Mouse (Mus musculus): ENCODE measurements around the gene Cox5b. TPM values are rescaled to one million over a fixed set of nuclear protein-coding genes. Genes with fewer than 3 reads are reported as not detected.

Cox5b gene
- total RNA-seq, 2 experiments from 2014 or later, result 728 to 1,234 TPM

DNA sequence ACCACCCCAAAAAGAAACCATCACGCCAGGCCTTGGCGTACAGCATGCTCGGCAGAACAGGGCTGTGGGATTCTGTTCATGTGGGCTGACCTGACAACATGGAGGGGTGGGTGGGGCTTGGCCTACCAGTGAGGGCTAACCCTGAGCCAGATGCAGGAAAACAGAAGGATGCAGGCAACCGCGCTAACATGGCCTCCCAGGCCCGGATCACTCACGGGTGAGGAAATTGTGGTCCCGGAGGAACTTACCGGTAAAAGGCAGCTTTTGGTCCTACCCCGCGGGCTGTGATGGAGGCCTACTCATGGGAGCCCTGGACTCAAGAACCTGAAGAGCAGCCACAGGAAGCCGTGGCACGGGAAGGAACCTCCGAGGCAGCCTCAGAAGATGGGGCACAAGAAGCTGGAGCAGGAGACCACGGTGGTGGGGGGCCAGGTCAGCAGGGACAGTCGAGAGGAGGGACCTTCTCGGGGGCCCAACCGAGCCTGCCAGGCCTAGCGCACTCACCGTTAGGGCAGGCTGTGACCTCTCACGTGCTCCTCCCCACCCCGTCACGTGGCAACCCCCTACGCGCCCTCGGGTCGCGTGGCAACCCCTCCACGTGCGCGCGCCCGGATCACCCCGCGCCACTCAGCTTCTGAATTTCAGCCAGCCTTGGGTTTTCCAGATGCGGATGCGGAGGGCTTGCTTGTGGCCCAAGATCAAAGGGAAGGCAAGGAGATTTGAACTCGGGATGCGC, 8.5 kb upstream of the Cox5b start, which contains the start of gene Fam178b:
Gene Fam178b, minus strand, starts transcription at position 564 of the 736 bp plus-strand sequence.
- no peak for ATAC-seq (replicated peaks; ENCODE audit: low FRiP score, low TSS enrichment, poor library complexity, severe bottlenecking)

DNA sequence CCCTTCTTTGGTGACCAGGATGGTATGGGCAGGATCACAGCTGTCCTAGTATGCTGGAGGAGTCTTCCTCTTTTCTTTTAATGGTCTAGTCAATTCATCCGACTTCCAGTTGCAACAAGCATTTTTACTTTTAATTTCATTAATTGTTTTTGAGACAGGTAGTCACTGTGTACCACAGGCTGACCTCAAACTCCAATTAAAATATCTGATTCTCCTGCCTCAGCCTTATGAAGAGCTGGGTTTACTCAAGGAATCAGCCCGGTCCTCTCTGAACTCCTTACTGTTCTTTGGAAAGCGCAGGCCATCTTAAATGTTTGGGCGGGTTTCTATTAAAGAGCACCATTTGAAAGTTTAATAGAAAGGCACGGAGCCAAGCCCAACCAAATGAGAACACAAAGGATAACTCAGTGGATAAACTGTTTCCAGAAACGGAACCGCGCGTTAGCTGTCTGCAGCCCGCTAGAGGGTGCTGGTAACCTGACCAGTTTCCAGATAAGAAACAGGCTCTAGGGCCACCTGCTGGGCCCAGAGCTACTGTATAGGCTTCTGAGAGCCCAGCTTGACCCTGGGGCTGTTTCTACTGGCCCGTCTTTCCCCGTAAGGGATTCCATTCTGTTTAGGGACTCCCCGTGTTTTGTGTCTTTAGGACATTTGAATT, 7.3 kb upstream of the Cox5b start:
- ATAC-seq (replicated peaks; ENCODE audit: low FRiP score, low TSS enrichment, poor library complexity, severe bottlenecking), result peak; percentile 96

DNA sequence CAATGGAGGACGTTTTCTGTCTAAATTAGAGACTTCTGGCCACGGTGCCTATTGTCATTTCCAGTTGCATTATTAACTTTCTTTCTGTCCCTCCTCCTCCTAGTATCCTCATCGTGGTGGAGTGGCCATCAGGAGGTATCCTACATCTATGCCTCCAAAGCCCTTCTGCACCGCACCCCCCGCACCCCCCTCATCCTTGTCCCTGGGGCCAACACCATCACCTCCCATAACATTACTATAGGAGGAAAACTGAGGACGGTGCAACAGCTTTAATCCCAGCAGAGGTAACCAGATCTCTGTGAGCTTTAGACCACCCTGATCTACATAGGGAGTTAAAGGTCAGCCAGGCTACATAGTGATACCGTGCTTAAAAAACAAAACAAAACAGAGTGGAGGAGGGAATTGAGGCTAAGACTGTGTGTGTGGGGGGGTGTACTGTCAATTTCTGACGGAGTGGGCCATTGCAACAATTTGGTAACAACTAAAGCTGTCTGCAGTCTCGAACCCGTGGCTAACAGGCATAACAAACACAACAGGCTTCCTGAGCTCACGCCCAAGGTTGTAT, 496 bp upstream of the Cox5b start:
- no peak; the same call in 1 of the 2 replicates for ATAC-seq (replicated peaks; ENCODE audit: low FRiP score, low TSS enrichment, poor library complexity, severe bottlenecking)

DNA sequence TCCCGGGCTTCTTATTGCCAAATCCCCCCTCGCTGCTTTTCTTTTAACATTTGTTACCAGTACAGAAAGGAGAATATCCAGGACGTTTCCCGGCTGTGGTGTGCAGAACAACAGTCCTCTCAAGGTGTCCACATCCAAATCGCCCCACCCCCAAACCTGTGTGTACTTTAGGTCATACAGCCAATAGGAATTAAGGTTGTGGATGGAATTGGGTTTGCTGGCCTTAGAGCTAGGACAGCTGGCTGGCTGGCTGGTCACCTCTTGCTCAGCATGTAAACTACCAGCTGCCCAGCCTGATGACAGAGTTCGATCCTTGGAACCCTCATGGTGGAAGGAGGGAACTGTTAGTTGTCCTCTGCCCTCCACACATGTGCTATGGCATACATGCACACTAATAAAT, 3.6 kb downstream of the Cox5b start:
- no peak for ATAC-seq (replicated peaks; ENCODE audit: low FRiP score, low TSS enrichment, poor library complexity, severe bottlenecking)

DNA sequence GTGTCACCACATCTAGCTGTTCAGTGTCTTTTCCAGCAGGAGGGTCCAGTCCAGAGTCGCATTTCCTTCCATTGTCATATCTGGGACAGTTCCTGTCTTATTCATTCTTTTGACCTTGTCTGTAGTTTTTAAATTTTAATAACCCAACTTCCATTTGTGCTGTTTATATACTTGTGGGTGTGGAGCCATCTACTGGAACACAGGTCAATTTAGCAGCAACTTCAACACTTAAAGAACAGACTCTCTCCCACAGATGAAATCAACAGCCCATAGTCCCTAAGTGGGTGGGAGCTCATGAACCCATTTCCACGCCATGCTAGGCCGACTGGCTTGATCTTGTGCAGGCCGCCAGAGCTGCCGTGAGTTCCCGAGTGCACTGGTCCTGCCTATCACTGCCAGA, 5.2 kb downstream of the Cox5b start:
- ATAC-seq (replicated peaks; ENCODE audit: low FRiP score, low TSS enrichment, poor library complexity, severe bottlenecking), result no peak

DNA sequence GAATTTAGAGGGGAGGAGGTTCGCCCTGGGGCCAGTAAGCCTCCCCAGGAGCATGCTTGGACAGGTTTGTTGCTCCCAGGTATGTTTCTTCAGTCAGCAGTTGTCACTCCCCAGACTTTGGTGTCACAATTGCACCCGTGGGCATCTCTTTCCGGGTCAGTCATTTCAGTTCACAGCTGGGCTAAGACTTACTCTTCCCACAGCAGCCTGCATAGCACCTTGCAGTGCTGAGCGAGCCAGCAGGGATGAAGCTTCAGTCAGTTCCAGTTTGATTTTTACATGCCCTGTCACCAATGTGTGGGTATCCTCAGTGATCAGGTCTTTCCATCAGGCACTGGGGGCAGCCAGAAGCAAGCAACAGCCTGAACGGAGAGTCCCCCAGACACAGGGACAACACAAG, 5.8 kb downstream of the Cox5b start:
- ATAC-seq (replicated peaks; ENCODE audit: low FRiP score, low TSS enrichment, poor library complexity, severe bottlenecking), result no peak

DNA sequence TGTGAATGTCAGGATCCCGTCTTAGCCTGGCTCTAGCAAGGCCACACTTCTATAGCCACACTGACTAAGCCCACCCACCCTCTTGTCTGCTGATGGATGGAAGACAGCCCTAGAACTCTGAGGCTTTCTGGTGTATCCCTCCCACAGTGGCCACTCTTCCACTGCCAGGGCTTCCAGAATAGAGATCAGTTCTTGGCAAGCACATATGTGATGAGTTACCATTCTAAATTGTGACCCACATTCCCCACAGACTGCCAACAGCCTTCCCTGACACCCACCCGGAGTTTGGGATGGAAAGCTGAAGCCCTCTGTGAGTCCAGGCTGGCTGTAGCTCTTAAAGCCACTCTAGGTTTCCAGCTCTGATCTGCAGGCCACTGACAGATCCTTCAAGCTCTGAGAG, 15.9 kb downstream of the Cox5b start:
- ATAC-seq (replicated peaks; ENCODE audit: low FRiP score, low TSS enrichment, poor library complexity, severe bottlenecking), result no peak

DNA sequence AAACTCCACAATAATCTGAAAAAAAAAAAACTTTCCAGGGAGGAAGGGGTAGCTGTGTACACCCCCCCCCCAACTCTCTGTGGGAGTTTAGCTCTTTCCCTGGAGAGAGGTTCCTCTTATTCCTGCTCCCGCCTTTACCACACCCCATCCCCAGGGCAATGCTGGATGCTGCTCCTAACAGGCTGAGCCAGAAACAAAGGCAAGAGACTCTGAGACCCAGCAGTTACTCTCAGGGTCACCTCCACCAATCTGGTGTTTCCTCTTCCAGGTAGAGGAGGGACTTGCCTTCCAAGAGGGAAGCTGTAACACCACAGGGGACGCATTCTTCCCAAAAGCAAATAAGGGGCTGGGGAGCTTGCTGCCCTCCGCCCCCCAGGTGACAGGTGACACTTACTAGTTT, 16.5 kb downstream of the Cox5b start:
- ATAC-seq (replicated peaks; ENCODE audit: low FRiP score, low TSS enrichment, poor library complexity, severe bottlenecking), result no peak

DNA sequence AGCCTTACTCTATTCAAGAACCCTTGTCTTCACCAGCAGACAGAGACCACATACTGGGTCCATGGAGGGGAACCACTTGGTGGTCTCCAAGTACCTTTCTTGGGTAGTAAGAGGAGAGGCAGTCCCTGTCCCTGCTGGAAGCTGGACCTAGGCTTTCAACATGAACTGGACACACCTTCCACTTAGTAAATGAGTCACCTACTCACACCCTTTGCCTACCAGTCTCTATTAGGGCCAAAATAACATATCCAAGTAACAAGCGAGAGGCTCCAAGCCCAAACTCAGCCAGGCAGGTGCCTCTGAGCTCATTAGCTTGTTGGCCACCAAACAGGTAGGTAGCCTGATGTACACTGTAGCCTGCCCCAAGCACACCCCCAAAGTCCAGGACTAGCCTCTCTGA, 17.4 kb downstream of the Cox5b start:
- ATAC-seq (replicated peaks; ENCODE audit: low FRiP score, low TSS enrichment, poor library complexity, severe bottlenecking), result no peak

DNA sequence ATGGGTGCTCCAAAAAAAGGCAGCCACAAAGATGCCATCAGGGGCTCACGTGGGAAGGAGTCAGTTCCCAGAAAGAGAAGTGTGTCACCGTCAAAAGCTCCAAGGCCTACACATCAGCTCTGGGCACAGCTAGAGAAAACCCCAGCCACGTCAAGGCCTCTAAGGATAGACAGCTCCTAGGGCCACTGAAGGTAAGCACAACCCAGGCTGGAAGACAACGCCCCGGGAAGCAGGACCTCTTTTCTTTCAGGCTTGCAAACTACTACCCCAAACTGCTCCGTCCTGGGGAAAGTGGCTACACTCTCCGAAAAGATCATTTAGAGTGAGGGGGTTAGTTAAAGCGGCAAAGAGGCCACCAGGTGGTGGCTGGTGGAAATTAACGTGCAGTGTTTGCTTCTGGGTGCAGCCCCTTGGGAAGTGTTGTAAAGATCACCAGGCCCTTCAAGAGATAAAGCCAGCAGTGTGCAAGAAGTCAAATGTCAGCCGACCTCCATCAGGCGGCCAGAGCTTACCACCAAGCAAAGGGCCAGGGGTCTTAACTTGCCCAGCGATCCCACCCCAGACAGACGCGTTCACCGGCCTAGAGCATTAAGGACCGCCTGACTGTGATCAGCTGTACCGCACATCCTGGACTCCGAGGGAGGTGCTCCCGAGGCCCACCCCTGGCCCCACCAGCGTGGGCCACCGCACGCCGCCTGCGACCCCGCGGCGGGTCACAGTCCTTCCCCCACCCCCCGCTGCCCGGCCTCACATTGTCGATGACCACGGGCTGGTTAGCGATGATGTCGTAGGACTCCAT, 18.0 kb downstream of the Cox5b start:
- peak; percentile 55 for ATAC-seq (replicated peaks; ENCODE audit: low FRiP score, low TSS enrichment, poor library complexity, severe bottlenecking)

DNA sequence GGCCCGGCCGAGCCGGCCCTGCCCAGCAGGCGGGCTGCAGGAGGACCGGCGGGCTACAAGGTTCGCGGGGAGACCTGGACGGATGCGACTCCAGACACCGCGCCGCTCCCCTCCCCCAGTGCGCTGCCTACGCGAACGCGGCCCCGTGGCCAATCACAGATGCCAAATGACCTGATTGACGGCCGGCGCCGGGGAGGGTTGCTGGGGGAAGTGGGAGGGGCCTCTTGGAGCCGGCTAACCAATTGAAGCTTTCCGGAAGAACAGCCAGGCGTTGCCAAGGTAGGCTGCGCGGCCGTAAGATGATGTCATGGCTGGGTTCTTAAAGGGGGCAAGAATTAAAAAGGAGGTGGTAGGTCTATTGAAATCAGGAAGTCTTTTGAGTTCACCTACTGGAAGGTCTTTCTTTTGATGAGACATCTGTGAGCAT, 18.6 kb downstream of the Cox5b start, which contains the start of gene 4933424G06Rik:
Gene 4933424G06Rik, plus strand, starts transcription at position 296 of the 427 bp plus-strand sequence.
- ATAC-seq (replicated peaks; ENCODE audit: low FRiP score, low TSS enrichment, poor library complexity, severe bottlenecking), result peak; percentile 97

DNA sequence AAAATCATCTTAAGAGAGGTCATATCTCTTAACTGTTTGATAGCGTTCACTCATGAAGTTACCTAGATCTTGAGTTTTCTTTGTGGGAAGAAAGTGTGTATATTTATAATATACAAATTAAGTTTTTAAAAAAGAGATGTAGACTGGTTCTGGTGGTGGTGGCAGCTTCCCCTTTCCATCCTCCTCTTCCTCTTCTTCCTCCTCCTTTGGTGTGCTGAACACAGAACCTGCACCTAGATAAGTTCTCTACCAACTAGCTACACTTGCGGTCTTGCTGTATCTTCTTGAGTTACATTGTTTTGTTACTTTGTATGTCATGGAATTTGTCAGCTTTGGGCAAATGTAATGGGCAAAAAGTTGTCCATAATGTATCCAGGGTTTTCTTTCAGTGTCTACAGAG, 19.9 kb downstream of the Cox5b start:
- no peak for ATAC-seq (replicated peaks; ENCODE audit: low FRiP score, low TSS enrichment, poor library complexity, severe bottlenecking)

DNA sequence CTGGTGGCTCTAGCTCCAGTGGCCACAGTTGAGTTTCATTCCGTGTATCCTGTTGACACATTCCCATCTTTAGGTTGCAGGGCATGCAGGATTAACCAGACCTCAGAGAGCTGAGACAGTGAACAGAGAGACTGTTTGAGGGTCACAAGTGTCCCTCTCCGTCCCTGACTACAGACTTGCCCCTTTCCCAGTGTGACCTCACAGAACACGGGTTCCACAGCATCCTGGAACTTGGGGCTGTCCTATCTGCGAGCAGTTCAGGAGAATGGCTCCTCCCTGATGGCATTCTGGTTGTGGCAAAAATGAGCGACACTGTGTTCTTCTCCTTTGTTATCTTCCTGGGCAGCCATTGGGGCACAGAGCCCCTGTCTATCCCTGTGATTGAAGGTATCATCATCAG, 23.1 kb downstream of the Cox5b start, which contains the start of gene Actr1b:
Gene Actr1b, minus strand, starts transcription at position 112 of the 400 bp plus-strand sequence.
- no peak for ATAC-seq (replicated peaks; ENCODE audit: low FRiP score, low TSS enrichment, poor library complexity, severe bottlenecking)

DNA sequence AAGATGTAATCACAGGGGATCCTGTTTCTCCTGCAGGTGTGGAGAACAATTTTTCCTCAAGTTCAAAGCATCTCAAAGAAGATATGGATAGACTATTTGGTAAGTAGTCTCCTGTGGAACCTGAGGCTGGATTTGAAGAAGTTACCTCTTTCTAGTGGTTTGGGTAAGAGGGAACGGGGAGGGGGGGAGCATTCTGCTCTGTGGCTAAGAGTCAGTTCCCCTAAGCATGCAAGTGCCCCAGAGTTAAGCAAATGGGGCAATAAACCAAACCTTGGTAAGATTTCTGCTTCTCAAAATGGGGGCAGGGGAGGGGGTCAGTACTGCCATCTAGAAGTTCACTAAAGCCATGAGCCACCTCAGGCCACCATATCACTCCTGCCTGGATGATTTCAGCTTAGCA, 27.5 kb downstream of the Cox5b start:
- ATAC-seq (replicated peaks; ENCODE audit: low FRiP score, low TSS enrichment, poor library complexity, severe bottlenecking), result no peak

DNA sequence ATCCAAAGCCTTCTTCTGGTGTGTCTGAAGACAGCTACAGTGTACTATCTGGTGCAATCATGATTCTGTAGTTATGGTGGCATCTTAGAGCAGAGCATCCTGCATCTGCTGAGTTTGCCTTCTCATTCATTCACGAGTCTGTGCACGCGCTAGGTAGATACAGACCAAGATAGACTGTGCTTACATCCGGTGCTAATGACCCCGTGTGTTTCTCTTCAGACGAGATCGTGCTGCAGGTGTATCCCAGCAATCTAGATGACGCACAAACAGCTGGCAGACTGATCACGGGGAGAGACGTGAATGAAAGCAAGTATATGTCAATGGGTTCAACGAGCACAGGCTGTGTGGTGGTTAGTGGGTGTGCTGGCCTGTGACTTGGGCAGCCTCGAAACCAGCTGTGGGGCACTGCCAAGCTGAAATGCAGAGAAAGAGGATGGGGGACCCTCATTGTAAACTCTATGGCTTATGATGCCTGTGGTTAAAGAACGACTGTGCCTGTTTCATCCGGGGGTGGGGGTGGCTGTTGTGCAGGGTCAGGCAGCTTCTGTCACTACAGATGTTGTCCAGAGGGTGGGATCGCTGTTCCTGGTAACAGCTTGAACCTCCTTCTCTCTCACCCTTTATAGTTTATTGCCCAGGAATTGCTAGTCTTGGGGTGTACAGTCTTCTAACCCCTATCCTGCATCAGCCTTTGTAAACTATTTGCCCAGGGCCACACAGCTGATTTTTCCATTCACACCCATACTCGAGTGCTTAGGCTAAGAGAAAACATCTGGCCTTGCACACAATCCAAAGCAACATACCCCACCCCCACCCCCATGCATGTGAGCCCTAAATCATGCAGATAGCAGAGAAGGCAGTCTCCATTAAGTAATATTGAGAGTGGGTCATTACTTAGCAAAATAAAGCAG, 32.2 kb downstream of the Cox5b start:
- no peak for ATAC-seq (replicated peaks; ENCODE audit: low FRiP score, low TSS enrichment, poor library complexity, severe bottlenecking)

DNA sequence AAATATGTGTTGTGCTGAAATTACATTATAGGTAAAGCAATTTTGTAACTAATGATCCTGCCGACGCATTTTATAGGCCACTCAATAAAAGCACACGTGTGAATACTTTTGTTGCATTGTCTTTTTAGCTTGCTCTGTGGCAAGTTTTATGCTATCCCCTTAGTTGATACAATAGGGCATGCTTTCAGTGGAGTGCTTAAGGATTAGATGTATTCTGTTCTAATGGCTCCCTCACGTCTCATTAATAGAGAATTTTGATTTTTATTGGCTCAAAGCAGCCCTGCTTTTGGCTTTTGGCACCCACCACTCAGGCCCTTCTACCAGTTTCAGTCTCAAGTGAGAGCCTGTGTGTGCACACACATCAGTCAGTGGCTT, 32.8 kb downstream of the Cox5b start:
- no peak for ATAC-seq (replicated peaks; ENCODE audit: low FRiP score, low TSS enrichment, poor library complexity, severe bottlenecking)

DNA sequence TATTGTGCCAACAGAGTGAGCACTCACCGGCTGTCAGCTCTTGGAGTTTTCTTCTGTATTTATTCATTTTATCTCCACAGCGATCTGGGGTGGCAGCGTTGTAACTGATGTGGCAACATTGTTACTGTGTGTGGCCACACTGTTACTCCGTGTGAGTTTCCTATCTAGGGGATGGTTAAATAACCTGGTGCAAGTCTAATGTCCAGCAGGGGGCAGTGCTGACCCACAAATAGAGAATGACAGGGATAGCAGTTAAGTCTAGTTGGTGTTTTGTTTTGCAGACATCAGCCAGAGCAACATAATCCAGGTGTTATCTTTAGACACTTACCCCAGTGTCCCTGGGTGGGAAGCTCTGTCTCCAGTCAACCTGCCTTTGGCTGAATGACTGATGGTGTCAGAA, 46.1 kb downstream of the Cox5b start:
- ATAC-seq (replicated peaks; ENCODE audit: low FRiP score, low TSS enrichment, poor library complexity, severe bottlenecking), result peak; percentile 87

DNA sequence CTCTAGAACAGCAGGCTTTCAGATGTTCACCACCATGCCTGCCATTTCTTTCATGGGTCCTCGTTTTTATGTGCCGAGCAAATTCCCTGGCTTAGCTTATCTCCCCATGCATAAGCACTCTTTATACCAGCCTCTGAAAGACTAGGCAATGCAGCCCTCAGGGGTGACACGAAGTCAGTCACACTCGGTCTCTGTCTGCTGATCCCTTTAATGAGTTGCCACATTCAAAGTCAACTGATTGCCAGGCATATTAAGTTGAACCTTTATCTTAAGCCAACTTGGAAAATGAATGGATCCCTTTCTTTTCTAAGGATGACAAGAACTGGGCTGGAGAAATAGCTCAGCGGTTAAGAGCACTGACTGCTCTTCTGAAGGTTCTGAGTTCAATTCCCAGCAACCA, 48.0 kb downstream of the Cox5b start:
- ATAC-seq (replicated peaks; ENCODE audit: low FRiP score, low TSS enrichment, poor library complexity, severe bottlenecking), result no peak

DNA sequence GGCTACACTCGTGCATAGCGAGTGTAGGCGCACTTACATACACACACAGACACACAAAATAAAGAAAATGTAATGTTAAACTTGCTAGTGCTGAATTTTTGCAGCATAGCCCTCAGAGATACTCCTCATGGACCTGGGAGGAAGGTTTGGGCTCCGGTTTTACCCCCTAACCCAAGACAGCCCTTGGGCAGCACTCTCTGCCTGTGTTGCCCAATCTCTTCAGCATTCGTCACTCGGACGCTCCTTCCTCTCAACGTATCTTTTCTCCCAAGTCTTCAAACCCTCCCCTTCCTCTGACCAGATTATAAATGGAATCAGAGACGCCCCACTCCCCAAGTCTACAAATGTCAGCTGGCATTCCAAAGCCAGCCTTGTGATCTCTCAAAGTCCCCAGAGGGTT, 51.8 kb downstream of the Cox5b start:
- no peak for ATAC-seq (replicated peaks; ENCODE audit: low FRiP score, low TSS enrichment, poor library complexity, severe bottlenecking)

Data from megakaryocyte-erythroid progenitor cell, adult 5-6 weeks (primary cell).